Mouse (Mus musculus) frontal cortex, postnatal 36 days (tissue): ENCODE data around the gene Mcm6.
"Not testable (repeated sequence)": the region's sequence is repeated elsewhere in the genome, so short reads cannot be mapped to it uniquely, and the experiment has no call there.

ENCODE experiments used
- DNase-seq, 2 experiments: peaks; one replicate each; pipeline ENCODE4 v3.0.0; 2022; ENCODE audit warnings: low spot score in 2 of 2

The Mcm6 gene

DNA sequence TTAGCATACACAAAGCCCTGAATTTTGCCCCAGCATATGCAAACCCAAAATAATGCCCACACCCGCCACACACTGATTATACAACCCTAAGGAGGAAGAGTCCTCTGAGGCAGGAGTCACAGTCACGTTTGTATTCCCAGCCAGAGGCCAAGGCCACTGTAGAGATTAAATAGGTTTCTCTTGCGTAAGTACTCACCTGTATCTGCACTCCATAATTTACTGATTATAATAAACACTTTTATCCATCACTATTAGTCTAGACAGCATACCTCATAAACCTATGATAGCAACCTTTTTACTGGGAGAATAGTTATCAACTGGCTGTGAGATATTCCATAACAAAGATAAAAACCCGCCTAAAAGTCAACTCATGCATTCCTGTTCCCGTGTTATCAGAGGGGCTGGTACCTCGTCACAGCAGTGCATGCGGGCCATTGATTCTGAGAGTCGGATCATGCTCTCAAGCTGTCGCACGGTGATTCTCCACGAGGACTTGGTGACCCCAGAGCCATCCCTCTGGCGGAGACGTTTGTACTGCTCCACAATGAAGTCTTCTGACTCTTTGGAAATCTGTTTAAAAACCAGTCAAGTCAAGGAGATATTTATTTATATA is 21.6 kb downstream of the Mcm6 start:
- DNase-seq, result no peak

DNA sequence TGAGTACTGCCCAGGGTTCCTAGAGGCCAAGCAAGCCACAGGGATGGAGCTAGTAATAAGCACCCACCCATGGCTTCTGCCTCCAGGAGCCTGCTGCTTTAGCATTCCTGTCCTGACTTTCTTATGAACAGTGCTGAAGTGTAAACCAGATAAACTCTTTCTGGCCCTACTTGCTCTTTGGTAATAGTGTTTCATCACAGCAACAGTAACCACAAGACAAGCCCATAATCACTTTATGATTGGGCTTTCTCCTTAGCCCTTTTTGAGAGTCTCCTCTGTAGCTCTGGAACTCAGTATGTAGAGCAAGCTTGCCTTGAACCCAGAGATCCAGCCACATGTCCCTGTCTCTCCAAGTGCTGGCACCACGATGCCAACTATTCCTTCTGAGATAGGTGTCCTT is 29.2 kb downstream of the Mcm6 start:
- no peak for DNase-seq

DNA sequence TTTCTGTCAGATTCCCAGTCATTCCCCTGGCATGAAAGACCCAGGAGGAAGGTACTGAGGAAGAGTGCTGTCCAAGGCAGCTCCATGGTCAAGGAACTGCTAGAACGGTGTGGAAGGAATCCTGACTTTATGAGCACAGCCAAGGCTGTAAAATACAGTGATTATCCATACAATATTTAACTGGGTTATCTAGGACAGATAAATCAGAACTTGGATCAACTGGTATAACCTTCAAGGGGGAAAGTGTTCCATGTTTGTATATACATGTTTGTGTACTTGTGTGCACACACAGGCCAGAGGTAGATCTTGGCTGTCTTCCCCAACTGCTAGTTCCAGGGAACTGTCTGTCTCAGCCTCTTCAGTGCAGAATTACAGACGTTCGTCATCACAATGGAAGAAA is 31.2 kb downstream of the Mcm6 start, which contains the start of gene Lct:
Gene Lct (minus strand): TSS at position 101 of the 400 bp plus-strand sequence.
- DNase-seq, result no peak

- DNase-seq, result no peak
These were observed 32.3 kb downstream of the Mcm6 start for GRCm38 (mm10) chr1:128327165-128327564.

DNA sequence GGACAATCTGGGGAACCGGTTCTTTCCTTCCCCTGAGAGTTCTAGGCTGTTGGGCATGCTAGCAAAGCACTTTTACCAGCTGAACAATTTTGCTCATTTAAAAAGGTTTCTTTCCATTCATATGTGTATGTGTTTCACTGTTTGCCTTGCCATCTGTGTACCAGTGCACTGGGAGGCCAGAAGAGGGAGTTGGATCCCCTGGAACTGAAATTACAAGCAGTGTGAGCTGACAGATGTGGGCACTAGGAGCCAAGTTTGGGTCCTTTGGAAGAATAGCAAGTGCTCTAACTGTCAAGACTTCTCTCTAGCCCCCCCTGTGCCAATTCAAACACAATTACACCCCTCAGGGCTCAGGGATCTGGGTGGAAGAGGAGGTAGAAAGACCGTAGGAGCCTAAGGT is 34.7 kb downstream of the Mcm6 start:
- DNase-seq, result no peak

DNA sequence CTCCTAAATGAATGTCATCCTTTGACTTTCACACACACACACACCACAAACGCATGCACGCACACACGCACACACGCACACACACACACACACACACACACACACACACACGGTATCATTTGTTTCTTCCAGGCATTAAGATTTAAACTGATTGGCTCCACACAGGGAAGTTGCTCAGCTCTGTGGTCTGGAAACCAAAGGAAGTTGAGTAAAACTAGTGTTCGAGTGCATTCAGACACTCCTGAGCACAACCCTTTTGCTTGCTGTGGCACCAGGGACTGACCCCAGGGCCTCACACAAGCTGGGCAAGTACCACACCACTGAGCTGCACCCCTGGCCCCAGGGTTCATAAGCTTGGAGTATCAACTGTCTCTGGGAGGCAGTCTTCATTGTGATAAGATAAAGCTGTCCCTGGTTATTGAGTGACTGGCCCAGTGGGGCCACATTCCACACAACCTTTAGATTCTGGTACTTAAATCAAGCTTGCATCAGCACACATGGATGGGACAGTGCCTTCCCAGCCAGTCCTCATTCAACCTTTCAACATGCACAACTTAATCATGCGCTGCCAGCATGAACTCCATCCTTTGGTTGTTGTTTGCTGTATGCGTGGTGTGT is 36.3 kb downstream of the Mcm6 start:
- no peak for DNase-seq

DNA sequence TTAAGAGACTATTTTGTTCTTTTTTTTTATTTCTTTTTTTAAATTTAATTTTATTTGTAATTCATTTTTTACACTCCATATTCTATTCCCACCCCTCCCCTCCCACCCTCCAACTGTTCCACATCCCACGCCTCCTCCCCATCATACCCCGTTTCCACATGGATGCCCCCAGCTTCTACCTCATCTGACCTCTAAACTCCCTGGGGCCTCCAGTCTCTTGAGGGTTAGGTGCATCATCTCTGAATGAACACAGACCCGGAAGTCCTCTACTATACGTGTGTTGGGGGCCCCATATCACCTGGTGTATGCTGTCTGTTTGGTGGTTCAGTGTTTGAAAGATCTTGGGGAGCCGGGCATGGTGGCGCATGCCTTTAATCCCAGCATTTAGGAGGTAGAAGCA is 40.2 kb downstream of the Mcm6 start:
- DNase-seq, result not testable (repeated sequence)

DNA sequence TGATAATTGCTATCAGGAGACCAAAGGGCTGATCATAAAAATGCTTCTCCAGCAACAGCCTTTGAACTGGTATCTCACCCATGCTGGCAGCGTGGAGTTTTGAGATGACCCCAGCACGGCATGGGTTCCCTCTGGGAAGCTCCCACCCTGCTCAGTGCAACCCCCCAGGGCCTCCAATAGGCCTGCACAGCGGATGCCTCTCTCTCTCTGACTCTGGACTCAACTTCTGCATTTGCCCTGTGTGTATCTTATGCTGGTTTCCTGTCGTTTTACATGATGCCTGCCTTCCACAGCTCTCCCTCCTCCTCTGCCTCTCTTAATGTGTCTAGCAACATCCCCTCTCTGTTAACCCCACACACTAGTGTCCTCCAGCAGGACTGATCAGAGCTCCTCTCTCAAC is 44.8 kb downstream of the Mcm6 start:
- no peak for DNase-seq

DNA sequence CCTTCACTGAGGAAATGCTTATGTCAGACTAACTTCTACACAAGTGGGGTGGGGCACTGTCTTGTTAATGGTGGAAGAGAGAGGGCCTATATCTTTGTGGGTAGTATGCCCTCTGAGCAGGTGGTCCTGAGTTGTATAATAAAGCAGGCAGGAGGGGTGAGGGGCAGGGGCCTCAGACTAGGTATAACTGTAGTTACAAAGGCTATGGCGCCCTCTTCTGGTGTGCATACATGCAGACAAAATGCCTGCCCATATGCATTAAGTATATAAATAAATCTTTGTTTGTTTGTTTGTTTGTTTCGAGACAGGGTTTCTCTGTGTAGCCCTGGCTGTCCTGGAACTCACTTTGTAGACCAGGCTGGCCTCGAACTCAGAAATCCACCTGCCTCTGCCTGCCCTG is 50.4 kb downstream of the Mcm6 start:
- no peak for DNase-seq

GRCm38 (mm10) chr1:128303900-128304299 is 55.6 kb downstream of the Mcm6 start:
- DNase-seq, result peak; percentile 16 to 39

GRCm38 (mm10) chr1:128295717-128296528 is 63.5 kb downstream of the Mcm6 start:
- no peak for DNase-seq

DNA sequence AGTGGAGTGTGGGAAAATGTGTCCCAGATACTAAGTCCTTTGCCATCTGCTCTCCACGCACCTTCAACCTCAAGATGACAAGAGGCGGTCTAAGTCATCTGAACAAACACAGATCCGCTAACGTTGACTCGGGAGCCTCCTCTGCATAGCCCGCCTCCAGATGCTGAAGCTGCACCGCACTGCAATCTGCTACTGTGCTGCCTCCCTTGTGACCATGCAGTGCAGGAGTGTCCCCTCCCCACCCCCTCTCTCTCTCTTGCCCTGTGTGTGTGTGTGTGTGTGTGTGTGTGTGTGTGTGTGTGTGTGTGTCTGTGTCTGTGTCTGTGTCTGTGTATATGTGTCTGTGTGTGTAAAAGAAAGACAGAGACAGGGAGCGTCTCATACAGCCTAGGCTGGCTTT is 64.2 kb downstream of the Mcm6 start:
- peak in 1 of 2 experiments; percentile 12 for DNase-seq

- no peak for DNase-seq
These were observed 65.9 kb downstream of the Mcm6 start for GRCm38 (mm10) chr1:128293524-128293923.

GRCm38 (mm10) chr1:128290295-128290694 is 69.2 kb downstream of the Mcm6 start:
- DNase-seq, result no peak

DNA sequence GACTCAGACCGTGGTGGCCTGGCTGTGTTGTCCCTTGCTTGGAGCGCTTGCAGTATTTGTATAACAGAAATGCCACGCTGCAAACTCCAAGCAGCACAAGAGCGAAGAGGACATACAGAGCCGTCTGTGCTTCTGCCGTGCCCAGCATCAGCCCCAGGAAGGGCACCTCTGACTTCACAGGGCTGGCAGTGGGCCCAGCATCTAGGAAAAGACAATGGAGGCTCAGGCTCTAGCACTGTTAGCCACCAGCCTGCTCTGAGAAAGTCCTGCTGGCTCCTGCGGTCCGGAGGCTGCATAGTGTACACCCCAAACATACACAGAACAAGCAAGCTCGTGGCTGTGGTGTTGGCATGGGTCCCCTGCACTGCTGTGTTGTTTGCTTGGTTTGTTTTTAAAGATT is 74.3 kb downstream of the Mcm6 start:
- DNase-seq, result no peak

- DNase-seq, result no peak
These were observed 75.2 kb downstream of the Mcm6 start for GRCm38 (mm10) chr1:128284157-128284690.

GRCm38 (mm10) chr1:128282924-128283323 is 76.5 kb downstream of the Mcm6 start:
- no peak for DNase-seq

GRCm38 (mm10) chr1:128281753-128282152 is 77.7 kb downstream of the Mcm6 start:
- no peak for DNase-seq
